Mouse (Mus musculus) right cerebral cortex, postnatal 10 days (tissue): ENCODE data around the gene Clcn6.

ENCODE experiments used
- DNase-seq, 2 experiments: peaks; one replicate each; pipeline ENCODE4 v3.0.0; 2021; ENCODE audit warnings: low spot score in 2 of 2

The Clcn6 gene

GRCm38 (mm10) chr4:147985205-147986132 lies 53.2 kb downstream of the Clcn6 start, which contains the start of gene Nppb:
TSS of gene Nppb (plus strand) at chr4:147985788.
- no peak for DNase-seq

DNA sequence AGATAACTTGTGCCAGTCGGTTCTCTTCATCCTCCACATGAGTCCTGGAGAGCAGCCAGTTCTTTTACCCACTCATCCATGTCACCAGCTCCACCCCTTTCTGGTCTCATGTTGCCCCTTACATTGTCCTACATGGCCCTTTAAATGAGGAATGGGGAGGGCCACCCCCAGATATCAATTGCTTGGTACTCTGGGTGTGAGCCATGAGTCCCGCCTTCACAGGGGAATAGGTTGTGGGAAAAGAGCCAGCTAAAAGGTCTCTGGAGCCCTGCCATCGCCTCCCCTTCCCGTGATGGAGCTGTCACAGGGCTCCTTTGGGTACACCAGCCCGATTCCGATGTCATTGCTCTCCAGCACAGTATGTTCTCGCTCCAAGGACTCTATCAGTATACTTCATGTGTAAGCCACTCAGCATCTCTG lies 59.2 kb downstream of the Clcn6 start:
- DNase-seq, result no peak

DNA sequence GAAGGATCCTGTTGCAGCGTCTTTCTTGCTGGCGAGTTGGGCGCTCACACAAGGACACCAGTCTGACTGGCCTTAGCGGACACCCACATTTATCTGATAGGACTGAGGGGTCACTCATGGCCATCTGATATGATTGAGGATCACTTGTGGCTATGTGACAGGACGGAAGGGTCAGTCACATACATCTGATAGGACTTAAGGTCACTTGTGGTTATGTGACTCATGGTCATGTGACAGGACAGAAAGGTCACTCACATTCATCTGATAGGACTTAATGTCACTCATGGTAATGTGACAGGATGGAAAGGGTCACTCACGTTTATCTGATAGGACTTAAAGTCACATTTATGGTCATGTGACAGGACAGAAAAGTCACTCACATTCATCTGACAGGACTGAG lies 60.2 kb downstream of the Clcn6 start:
- no peak for DNase-seq

DNA sequence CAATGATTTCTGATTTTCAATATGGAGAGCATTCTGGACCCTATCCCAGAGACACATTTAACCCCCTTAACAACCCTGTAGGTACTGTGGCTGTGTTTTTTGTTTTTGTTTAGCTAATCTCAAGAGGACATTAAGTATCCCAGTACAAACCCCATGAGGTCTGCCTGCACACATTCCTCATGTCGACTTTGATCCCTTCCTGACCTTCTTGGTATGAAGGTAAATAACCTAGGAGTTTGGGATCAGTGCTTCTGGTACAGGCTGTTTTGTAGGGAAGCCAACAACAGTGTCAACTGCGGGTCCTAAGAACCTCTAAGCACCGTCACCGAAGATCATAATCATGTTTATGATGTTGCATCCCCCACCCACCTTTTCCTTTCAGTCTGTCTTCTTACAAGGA lies 60.9 kb downstream of the Clcn6 start:
- no peak for DNase-seq

- DNase-seq, result no peak
These were observed 62.4 kb downstream of the Clcn6 start for GRCm38 (mm10) chr4:147976237-147976636.

GRCm38 (mm10) chr4:147969337-147969736 lies 69.3 kb downstream of the Clcn6 start:
- no peak for DNase-seq

DNA sequence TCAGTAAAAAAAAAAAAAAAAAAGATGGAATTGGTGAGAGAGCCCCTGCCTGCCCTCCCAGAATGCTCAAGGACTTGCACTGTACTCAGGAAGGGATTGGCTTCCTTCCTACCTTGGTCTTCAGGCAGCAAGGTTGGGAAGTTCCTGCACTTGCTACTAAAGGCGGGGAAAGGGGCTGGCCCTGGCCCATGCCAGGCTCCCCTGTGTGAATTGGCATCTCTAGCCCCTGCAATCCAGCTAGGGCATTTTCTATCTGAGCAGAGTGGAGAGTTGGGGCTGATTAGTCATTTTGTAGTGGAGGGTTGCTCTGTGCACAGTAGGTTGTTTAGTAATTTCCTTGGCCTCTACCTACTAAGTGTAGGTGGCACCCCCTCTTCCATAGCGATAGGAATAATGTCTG lies 69.8 kb downstream of the Clcn6 start:
- DNase-seq, result no peak

- no peak for DNase-seq
These were observed 72.9 kb downstream of the Clcn6 start for GRCm38 (mm10) chr4:147965712-147966111.

DNA sequence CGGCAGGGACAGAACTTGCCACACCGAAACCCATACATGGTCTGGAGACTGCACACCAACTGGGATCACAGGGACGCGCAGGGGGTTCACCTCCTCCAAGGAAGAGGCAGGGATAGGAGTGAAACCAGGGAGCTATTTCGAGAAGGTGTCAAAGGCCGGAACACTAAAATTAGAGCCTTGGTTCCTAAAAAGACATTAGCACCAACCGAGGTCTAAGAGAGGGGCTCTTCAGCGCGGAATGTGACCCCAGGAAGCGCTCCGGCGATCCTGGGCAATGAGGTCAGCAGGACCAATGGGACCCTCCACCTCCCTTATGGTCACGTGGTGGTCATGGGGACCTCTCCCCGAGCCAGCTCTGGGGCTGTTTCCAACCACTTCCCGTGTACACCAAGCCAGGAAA lies 75.0 kb downstream of the Clcn6 start:
- DNase-seq, result no peak

- no peak for DNase-seq
These were observed 75.8 kb downstream of the Clcn6 start for GRCm38 (mm10) chr4:147962781-147963180.

DNA sequence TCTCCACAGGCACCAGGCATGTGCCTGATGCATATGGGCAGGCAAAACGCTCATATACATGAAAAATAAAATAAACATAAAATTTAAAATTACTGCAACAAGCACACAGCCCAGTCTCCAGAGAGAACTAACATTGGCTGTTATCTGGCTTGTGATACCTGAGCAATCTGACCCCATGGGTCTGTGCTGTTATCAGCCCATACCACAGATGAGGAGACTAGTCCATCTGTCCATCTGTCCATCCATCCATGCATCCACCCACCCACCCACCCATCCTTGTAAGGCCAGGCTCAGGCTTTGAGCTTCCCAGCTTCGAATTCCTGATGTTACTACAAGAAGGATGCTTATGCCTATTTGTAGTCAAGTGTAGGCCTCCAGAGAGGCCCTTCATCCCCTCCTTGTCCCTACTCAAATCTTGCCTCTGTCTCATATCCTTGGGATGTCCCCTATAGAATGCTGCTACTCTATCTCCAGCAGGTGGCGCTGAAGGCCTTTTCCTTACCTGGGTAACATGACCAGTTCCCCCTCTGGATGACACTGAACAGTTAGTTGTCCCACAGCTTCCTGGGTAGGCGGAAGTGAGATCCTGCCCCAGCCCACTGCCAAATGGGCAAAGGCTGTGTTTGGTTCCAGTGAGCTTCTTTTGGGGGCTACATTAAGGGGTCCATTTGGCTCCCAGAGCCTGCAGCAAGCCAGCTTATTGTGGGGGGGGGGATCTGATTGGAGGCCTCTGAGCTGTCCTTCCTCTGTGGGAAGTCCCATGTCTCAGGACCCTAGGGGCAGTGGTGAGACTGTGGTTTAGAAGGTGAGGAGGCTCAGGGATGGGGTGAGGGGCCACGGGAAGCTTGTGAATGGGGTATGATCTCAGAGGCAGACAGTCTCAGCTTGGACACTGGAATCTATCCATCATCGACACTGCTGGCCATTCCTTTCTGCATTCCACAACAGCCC lies 78.5 kb downstream of the Clcn6 start:
- DNase-seq, result peak; percentile 65 to 74

GRCm38 (mm10) chr4:147957141-147957540 lies 81.5 kb downstream of the Clcn6 start:
- no peak for DNase-seq
